In genomic region chr9:85673907-85674481, GRCm38 (mm10) we compare ENCODE assay signal across 9 mouse cellular contexts.
DNase-seq lines count a peak whose midpoint lies in the region; ATAC-seq lines count a peak whose summit lies in the region.
"Had no signal": no experiment of that assay in that cellular context is flagged by ENCODE, and none has a peak within 500 bp of the region (broad histone marks: within the 10 kb centered on the region; RNA-seq: fewer than 3 reads in every experiment).

No protein-coding gene starts in this region.

- peak; percentile 58 for ATAC-seq in frontal cortex, adult (ENCODE audit: low TSS enrichment)

- DNase-seq in frontal cortex, postnatal 25 days (ENCODE audit: low spot score in 2 of 2): no peak
- peak; percentile 7 to 31 for DNase-seq in kidney, postnatal 4 days
- DNase-seq in kidney, adult 8-10 months: no peak
- peak; percentile 28 for DNase-seq in fibroblast of lung, adult 2 months (ENCODE audit: low read depth)
- peak; percentile 38 for DNase-seq in right cerebral cortex, postnatal 25 days
- DNase-seq in layer of hippocampus, adult 9-11 months: no peak
- no peak for DNase-seq in cerebellum, adult 9-10 months
- DNase-seq: cerebellum, adult 11 months had no signal

Comparison
In these comparisons a context has a peak if more than half of its experiments do, and no peak if none do; other contexts are left out.
1. DNase-seq: peak in kidney, postnatal 4 days (2 of 2), fibroblast of lung, adult 2 months (single experiment) and right cerebral cortex, postnatal 25 days (single experiment); none in frontal cortex, postnatal 25 days (0 of 2), kidney, adult 8-10 months (0 of 2), layer of hippocampus, adult 9-11 months (single experiment) and cerebellum, adult 9-10 months (single experiment).